Mouse (Mus musculus): ENCODE data around the gene Exosc8. TPM values are rescaled to one million over a fixed set of nuclear protein-coding genes. Genes with fewer than 3 reads are reported as not detected.
"Not testable (repeated sequence)": the region's sequence is repeated elsewhere in the genome, so short reads cannot be mapped to it uniquely, and the experiment has no call there.

Exosc8 gene
- polyA plus RNA-seq, 1 experiment from 2014 or later: 147 TPM

- Histone ChIP-seq H3K9ac (ENCODE audit: low read length) (no peak overlapping the region), H3K36me3 (ENCODE audit: control insufficient read depth, insufficient read depth, low read length) (peaks cover 10% of the 10 kb centered on the region), H3K27ac (ENCODE audit: low read depth, low read length) (no peak overlapping the region), H3K4me3 (ENCODE audit: low read depth, low read length) (no peak overlapping the region), H3K9me3 (ENCODE audit: control insufficient read depth, low read length) (no peaks in the 10 kb centered on the region), H3K4me1 (ENCODE audit: control insufficient read depth, insufficient read depth, low read length) (no peaks in the 10 kb centered on the region), H3K4me2 (no peak overlapping the region), H3K27me3 (ENCODE audit: control insufficient read depth, insufficient read depth, low read length) (no peaks in the 10 kb centered on the region)
- 91% methylated on average over 2 of the region's 2 CpGs for WGBS
- ATAC-seq (ENCODE audit: low FRiP score) (no peak), DNase-seq (ENCODE audit: low spot score, missing footprints) (no peak)
These were observed 9.8 kb downstream of the Exosc8 start for GRCm38 (mm10) chr3:54725344-54725743.

GRCm38 (mm10) chr3:54723741-54724500 is 11.3 kb downstream of the Exosc8 start:
- ATAC-seq (ENCODE audit: low FRiP score): no peak
- no peak overlapping the region for H3K4me3 ChIP-seq (ENCODE audit: low read depth, low read length)
- no peaks in the 10 kb centered on the region for H3K27me3 ChIP-seq (ENCODE audit: control insufficient read depth, insufficient read depth, low read length)
- H3K4me1 ChIP-seq (ENCODE audit: control insufficient read depth, insufficient read depth, low read length): no peaks in the 10 kb centered on the region
- H3K4me2 ChIP-seq: no peak overlapping the region
- H3K9ac ChIP-seq (ENCODE audit: low read length): no peak overlapping the region
- no peaks in the 10 kb centered on the region for H3K9me3 ChIP-seq (ENCODE audit: control insufficient read depth, low read length)
- no peak for DNase-seq (ENCODE audit: low spot score, missing footprints)
- H3K27ac ChIP-seq (ENCODE audit: low read depth, low read length): no peak overlapping the region
- WGBS: 79% methylated on average over 10 of the region's 10 CpGs
- H3K36me3 ChIP-seq (ENCODE audit: control insufficient read depth, insufficient read depth, low read length): peaks cover 6% of the 10 kb centered on the region

- H3K9me3 ChIP-seq (ENCODE audit: control insufficient read depth, low read length): no peaks in the 10 kb centered on the region
These were observed 16.2 kb downstream of the Exosc8 start for GRCm38 (mm10) chr3:54718947-54719346.

GRCm38 (mm10) chr3:54717348-54717747 is 17.8 kb downstream of the Exosc8 start:
- WGBS: 82% methylated on average over 6 of the region's 6 CpGs
- Histone ChIP-seq H3K4me1 (ENCODE audit: control insufficient read depth, insufficient read depth, low read length) (no peaks in the 10 kb centered on the region), H3K9me3 (ENCODE audit: control insufficient read depth, low read length) (no peaks in the 10 kb centered on the region), H3K4me3 (ENCODE audit: low read depth, low read length) (no peak overlapping the region), H3K27me3 (ENCODE audit: control insufficient read depth, insufficient read depth, low read length) (no peaks in the 10 kb centered on the region), H3K36me3 (ENCODE audit: control insufficient read depth, insufficient read depth, low read length) (peaks cover 18% of the 10 kb centered on the region), H3K9ac (ENCODE audit: low read length) (no peak overlapping the region), H3K27ac (ENCODE audit: low read depth, low read length) (no peak overlapping the region), H3K4me2 (no peak overlapping the region)
- DNase-seq (ENCODE audit: low spot score, missing footprints): no peak
- ATAC-seq (ENCODE audit: low FRiP score): no peak

More at GRCm38 (mm10) chr3:54718947-54719346, 16.2 kb downstream of the Exosc8 start:
- H3K4me3 ChIP-seq (ENCODE audit: low read depth, low read length): no peak overlapping the region
- no peaks in the 10 kb centered on the region for H3K27me3 ChIP-seq (ENCODE audit: control insufficient read depth, insufficient read depth, low read length)
- H3K9ac ChIP-seq (ENCODE audit: low read length): no peak overlapping the region
- no peaks in the 10 kb centered on the region for H3K4me1 ChIP-seq (ENCODE audit: control insufficient read depth, insufficient read depth, low read length)
- H3K4me2 ChIP-seq: no peak overlapping the region
- H3K27ac ChIP-seq (ENCODE audit: low read depth, low read length): no peak overlapping the region
- peaks cover 14% of the 10 kb centered on the region for H3K36me3 ChIP-seq (ENCODE audit: control insufficient read depth, insufficient read depth, low read length)
- WGBS: 57% methylated on average over 3 of the region's 3 CpGs
- no peak for ATAC-seq (ENCODE audit: low FRiP score)
- no peak for DNase-seq (ENCODE audit: low spot score, missing footprints)

GRCm38 (mm10) chr3:54715461-54715860 is 19.7 kb downstream of the Exosc8 start:
- Histone ChIP-seq H3K36me3 (ENCODE audit: control insufficient read depth, insufficient read depth, low read length) (peaks cover 23% of the 10 kb centered on the region), H3K27ac (ENCODE audit: low read depth, low read length) (no peak overlapping the region), H3K27me3 (ENCODE audit: control insufficient read depth, insufficient read depth, low read length) (no peaks in the 10 kb centered on the region), H3K9ac (ENCODE audit: low read length) (no peak overlapping the region), H3K9me3 (ENCODE audit: control insufficient read depth, low read length) (no peaks in the 10 kb centered on the region), H3K4me2 (no peak overlapping the region), H3K4me3 (ENCODE audit: low read depth, low read length) (no peak overlapping the region), H3K4me1 (ENCODE audit: control insufficient read depth, insufficient read depth, low read length) (no peaks in the 10 kb centered on the region)
- no peak for ATAC-seq (ENCODE audit: low FRiP score)
- WGBS: 91% methylated on average over 6 of the region's 6 CpGs
- DNase-seq (ENCODE audit: low spot score, missing footprints): no peak

GRCm38 (mm10) chr3:54714253-54714652 is 20.9 kb downstream of the Exosc8 start, which contains the start of gene Gm21958:
Gene Gm21958 (minus strand): TSS chr3:54714353.
- Histone ChIP-seq H3K27me3 (ENCODE audit: control insufficient read depth, insufficient read depth, low read length) (no peaks in the 10 kb centered on the region), H3K9ac (ENCODE audit: low read length) (no peak within 1 kb of the TSS), H3K4me1 (ENCODE audit: control insufficient read depth, insufficient read depth, low read length) (no peaks in the 10 kb centered on the region), H3K4me2 (no peak within 1 kb of the TSS), H3K27ac (ENCODE audit: low read depth, low read length) (no peak within 1 kb of the TSS), H3K9me3 (ENCODE audit: control insufficient read depth, low read length) (no peaks in the 10 kb centered on the region), H3K36me3 (ENCODE audit: control insufficient read depth, insufficient read depth, low read length) (peaks cover 25% of the 10 kb centered on the region), H3K4me3 (ENCODE audit: low read depth, low read length) (no peak within 1 kb of the TSS)
- 91% methylated on average over 6 of the region's 6 CpGs for WGBS
- ATAC-seq (ENCODE audit: low FRiP score) (no peak), DNase-seq (ENCODE audit: low spot score, missing footprints) (no peak)

GRCm38 (mm10) chr3:54708972-54709371 is 26.2 kb downstream of the Exosc8 start:
- H3K4me2 ChIP-seq: no peak overlapping the region
- H3K9ac ChIP-seq (ENCODE audit: low read length): no peak overlapping the region
- H3K9me3 ChIP-seq (ENCODE audit: control insufficient read depth, low read length): no peaks in the 10 kb centered on the region
- no peaks in the 10 kb centered on the region for H3K4me1 ChIP-seq (ENCODE audit: control insufficient read depth, insufficient read depth, low read length)
- 90% methylated on average over 9 of the region's 9 CpGs for WGBS
- no peaks in the 10 kb centered on the region for H3K27me3 ChIP-seq (ENCODE audit: control insufficient read depth, insufficient read depth, low read length)
- H3K27ac ChIP-seq (ENCODE audit: low read depth, low read length): no peak overlapping the region
- peaks cover 23% of the 10 kb centered on the region for H3K36me3 ChIP-seq (ENCODE audit: control insufficient read depth, insufficient read depth, low read length)
- ATAC-seq (ENCODE audit: low FRiP score): no peak
- H3K4me3 ChIP-seq (ENCODE audit: low read depth, low read length): no peak overlapping the region
- DNase-seq (ENCODE audit: low spot score, missing footprints): no peak

- not testable (repeated sequence) for DNase-seq (ENCODE audit: low spot score, missing footprints); H3K9me3 ChIP-seq (ENCODE audit: control insufficient read depth, low read length); H3K4me2 ChIP-seq; H3K27ac ChIP-seq (ENCODE audit: low read depth, low read length); H3K9ac ChIP-seq (ENCODE audit: low read length); ATAC-seq (ENCODE audit: low FRiP score); H3K27me3 ChIP-seq (ENCODE audit: control insufficient read depth, insufficient read depth, low read length); H3K4me1 ChIP-seq (ENCODE audit: control insufficient read depth, insufficient read depth, low read length); H3K4me3 ChIP-seq (ENCODE audit: low read depth, low read length)
- WGBS: 95% methylated on average over 8 of the region's 8 CpGs
- H3K36me3 ChIP-seq (ENCODE audit: control insufficient read depth, insufficient read depth, low read length): peaks cover 14% of the 10 kb centered on the region; the same call in 1 of the 2 replicates
These were observed 31.1 kb downstream of the Exosc8 start for GRCm38 (mm10) chr3:54704106-54704505.

- Histone ChIP-seq H3K27ac (ENCODE audit: low read depth, low read length) (no peak overlapping the region), H3K4me1 (ENCODE audit: control insufficient read depth, insufficient read depth, low read length) (no peaks in the 10 kb centered on the region), H3K36me3 (ENCODE audit: control insufficient read depth, insufficient read depth, low read length) (peaks cover 7% of the 10 kb centered on the region; the same call in 1 of the 2 replicates), H3K9me3 (ENCODE audit: control insufficient read depth, low read length) (no peaks in the 10 kb centered on the region), H3K9ac (ENCODE audit: low read length) (no peak overlapping the region), H3K4me3 (ENCODE audit: low read depth, low read length) (no peak overlapping the region), H3K27me3 (ENCODE audit: control insufficient read depth, insufficient read depth, low read length) (no peaks in the 10 kb centered on the region), H3K4me2 (no peak overlapping the region)
- ATAC-seq (ENCODE audit: low FRiP score) (no peak), DNase-seq (ENCODE audit: low spot score, missing footprints) (no peak)
- 91% methylated on average over 5 of the region's 5 CpGs for WGBS
These were observed 35.4 kb downstream of the Exosc8 start for GRCm38 (mm10) chr3:54699759-54700301.
